In genomic region chr2:181680716-181681117, GRCm38 (mm10) we compare ENCODE assay signal across 8 mouse cellular contexts. TPM values are rescaled to one million over a fixed set of nuclear protein-coding genes. Genes with fewer than 3 reads are reported as not detected.
DNase-seq lines count a peak whose midpoint lies in the region; ATAC-seq lines count a peak whose summit lies in the region.

No protein-coding gene starts in this region.

- H3K4me1 ChIP-seq in neural tube, embryonic 11.5 days (ENCODE audit: control insufficient read depth, insufficient read depth, low read length), result no peaks in the 10 kb centered on the region; the same call in 1 of the 2 replicates
- H3K4me1 ChIP-seq in forebrain, embryonic 16.5 days (replicated peaks; ENCODE audit: control insufficient read depth, insufficient read depth, low read length), result peaks cover 17% of the 10 kb centered on the region
- peaks cover 37% of the 10 kb centered on the region for H3K4me1 ChIP-seq in liver, embryonic 12.5 days
- peaks cover 16% of the 10 kb centered on the region for H3K4me1 ChIP-seq in stomach, embryonic 16.5 days (ENCODE audit: control insufficient read depth, insufficient read depth, low read length)

- H3K9me3 ChIP-seq in neural tube, embryonic 11.5 days (ENCODE audit: control insufficient read depth, low read length), result no peaks in the 10 kb centered on the region
- no peaks in the 10 kb centered on the region for H3K9me3 ChIP-seq in forebrain, embryonic 16.5 days (ENCODE audit: control insufficient read depth, low read length)
- H3K9me3 ChIP-seq in liver, embryonic 12.5 days (replicated peaks), result no peaks in the 10 kb centered on the region
- H3K9me3 ChIP-seq in stomach, embryonic 16.5 days (replicated peaks; ENCODE audit: control insufficient read depth, low read length), result no peaks in the 10 kb centered on the region

- ATAC-seq in cerebellum, adult (ENCODE audit: insufficient number of reproducible peaks, low FRiP score, low TSS enrichment), result peak; percentile 33; the same call in 1 of the 2 replicates
- ATAC-seq in neural tube, embryonic 11.5 days (ENCODE audit: insufficient read depth, low FRiP score, low TSS enrichment), result 0 out of 2 replicates have a peak, but pooled peaks have one; percentile 48
- peak; percentile 34; the same call in 1 of the 2 replicates for ATAC-seq in forebrain, embryonic 16.5 days
- peak; percentile 19; the same call in 1 of the 2 replicates for ATAC-seq in liver, embryonic 12.5 days
- no peak for ATAC-seq in stomach, embryonic 16.5 days (ENCODE audit: insufficient read depth, low FRiP score)

- H3K9ac ChIP-seq in neural tube, embryonic 11.5 days (ENCODE audit: low read length), result peak overlapping the region; percentile 86
- peak overlapping the region; percentile 87 for H3K9ac ChIP-seq in forebrain, embryonic 16.5 days (replicated peaks; ENCODE audit: low read depth, low read length)
- H3K9ac ChIP-seq in liver, embryonic 12.5 days, result peak overlapping the region; percentile 72
- peak overlapping the region; percentile 93 for H3K9ac ChIP-seq in stomach, embryonic 16.5 days (ENCODE audit: low read length)

- no peak for DNase-seq in cerebellum, adult 11 months
- peak; percentile 38 for DNase-seq in neural tube, embryonic 11.5 days (ENCODE audit: low spot score)
- DNase-seq in neural tube, embryonic 10.5 days (ENCODE audit: extremely low spot score, low spot score), result no peak
- no peak for DNase-seq in left cerebral cortex, postnatal 14 days (ENCODE audit: low spot score in 2 of 2)

- H3K27me3 ChIP-seq in neural tube, embryonic 11.5 days (ENCODE audit: control insufficient read depth, insufficient read depth, low read length), result no peaks in the 10 kb centered on the region
- no peaks in the 10 kb centered on the region for H3K27me3 ChIP-seq in forebrain, embryonic 16.5 days (replicated peaks; ENCODE audit: control insufficient read depth, insufficient read depth, low read length)
- H3K27me3 ChIP-seq in liver, embryonic 12.5 days (replicated peaks), result peaks cover 21% of the 10 kb centered on the region; the same call in 1 of the 2 replicates
- no peaks in the 10 kb centered on the region for H3K27me3 ChIP-seq in stomach, embryonic 16.5 days (ENCODE audit: control insufficient read depth, insufficient read depth, low read length)

- peak overlapping the region; percentile 93 for H3K4me2 ChIP-seq in neural tube, embryonic 11.5 days (ENCODE audit: low read depth)
- peak overlapping the region; percentile 96 for H3K4me2 ChIP-seq in forebrain, embryonic 16.5 days (ENCODE audit: low read length)
- peak overlapping the region; percentile 90 for H3K4me2 ChIP-seq in liver, embryonic 12.5 days
- H3K4me2 ChIP-seq in stomach, embryonic 16.5 days (ENCODE audit: low read depth, low read length), result peak overlapping the region; percentile 88

- 17% methylated on average over 7 of the region's 7 CpGs for WGBS in neural tube, embryonic 11.5 days
- WGBS in forebrain, embryonic 16.5 days, result 16% methylated on average over 7 of the region's 7 CpGs
- WGBS in liver, embryonic 12.5 days (ENCODE audit: insufficient replicate concordance), result 14% methylated on average over 7 of the region's 7 CpGs
- WGBS in stomach, embryonic 16.5 days, result 14% methylated on average over 7 of the region's 7 CpGs

- no peak overlapping the region for H3K27ac ChIP-seq in neural tube, embryonic 11.5 days (ENCODE audit: low read depth, low read length)
- no peak overlapping the region for H3K27ac ChIP-seq in forebrain, embryonic 16.5 days (ENCODE audit: low read length)
- H3K27ac ChIP-seq in liver, embryonic 12.5 days, result no peak overlapping the region
- 0 out of 2 replicates have a peak overlapping the region, but pooled peaks have one; percentile 23 for H3K27ac ChIP-seq in stomach, embryonic 16.5 days (ENCODE audit: low read length)

- intact Hi-C loops in left cerebral cortex, postnatal 14 days (cut with DNase I), result no loop called here

- H3K4me3 ChIP-seq in neural tube, embryonic 11.5 days (ENCODE audit: low read depth, low read length), result peak overlapping the region; percentile 60
- peak overlapping the region; percentile 66 for H3K4me3 ChIP-seq in forebrain, embryonic 16.5 days (replicated peaks; ENCODE audit: low read length)
- peak overlapping the region; percentile 63 for H3K4me3 ChIP-seq in liver, embryonic 12.5 days
- peak overlapping the region; percentile 78 for H3K4me3 ChIP-seq in stomach, embryonic 16.5 days (replicated peaks; ENCODE audit: low read length)

- no peaks in the 10 kb centered on the region for H3K36me3 ChIP-seq in neural tube, embryonic 11.5 days (ENCODE audit: control insufficient read depth, insufficient read depth, low read length)
- H3K36me3 ChIP-seq in forebrain, embryonic 16.5 days (ENCODE audit: control insufficient read depth, insufficient read depth), result peaks cover under 1% of the 10 kb centered on the region; the same call in 1 of the 2 replicates
- no peaks in the 10 kb centered on the region for H3K36me3 ChIP-seq in liver, embryonic 12.5 days
- H3K36me3 ChIP-seq in stomach, embryonic 16.5 days (ENCODE audit: control insufficient read depth, insufficient read depth, low read length), result peaks cover under 1% of the 10 kb centered on the region; the same call in 1 of the 2 replicates

RNA-seq across cellular contexts. Expression of gene Tcea2, which starts 0.6 kb away (rescaled TPM):
- polyA plus RNA-seq in neural tube, embryonic 11.5 days (2014; fragmentation: Nextera tagmentation; extraction: Ambion mirVana), result 20.9 and 26.6 TPM in 2 replicates
- 58.3 and 60.5 TPM in 2 replicates for polyA plus RNA-seq in forebrain, embryonic 16.5 days (2015; fragmentation: Nextera tagmentation; extraction: Ambion mirVana)
- 4.6 and 4.7 TPM in 2 replicates for polyA plus RNA-seq in liver, embryonic 12.5 days (2016; fragmentation: Nextera tagmentation; extraction: Ambion mirVana)
- polyA plus RNA-seq in stomach, embryonic 16.5 days (2015; fragmentation: Nextera tagmentation; extraction: Ambion mirVana), result 19.3 and 19.7 TPM in 2 replicates
- 10 to 100 TPM; 60.0 to 62.9 TPM for total RNA-seq in left cerebral cortex, postnatal 14 days (2021)

RNA-seq across cellular contexts. Expression of gene Sox18, which starts 9.3 kb away (rescaled TPM):
- polyA plus RNA-seq in neural tube, embryonic 11.5 days (2014; fragmentation: Nextera tagmentation; extraction: Ambion mirVana), result 17.6 and 18.1 TPM in 2 replicates
- 13.8 and 15.3 TPM in 2 replicates for polyA plus RNA-seq in forebrain, embryonic 16.5 days (2015; fragmentation: Nextera tagmentation; extraction: Ambion mirVana)
- polyA plus RNA-seq in liver, embryonic 12.5 days (2016; fragmentation: Nextera tagmentation; extraction: Ambion mirVana), result 9.4 and 10.4 TPM in 2 replicates
- 25.4 and 25.5 TPM in 2 replicates for polyA plus RNA-seq in stomach, embryonic 16.5 days (2015; fragmentation: Nextera tagmentation; extraction: Ambion mirVana)
- total RNA-seq in left cerebral cortex, postnatal 14 days (2021), result 10 to 100 TPM; 10.6 to 14.7 TPM

RNA-seq across cellular contexts. Expression of gene Rgs19, which starts 13.1 kb away (rescaled TPM):
- polyA plus RNA-seq in neural tube, embryonic 11.5 days (2014; fragmentation: Nextera tagmentation; extraction: Ambion mirVana), result 66.6 and 68.9 TPM in 2 replicates
- 61.2 and 63.3 TPM in 2 replicates for polyA plus RNA-seq in forebrain, embryonic 16.5 days (2015; fragmentation: Nextera tagmentation; extraction: Ambion mirVana)
- polyA plus RNA-seq in liver, embryonic 12.5 days (2016; fragmentation: Nextera tagmentation; extraction: Ambion mirVana), result 24.0 and 26.9 TPM in 2 replicates
- 54.2 and 55.3 TPM in 2 replicates for polyA plus RNA-seq in stomach, embryonic 16.5 days (2015; fragmentation: Nextera tagmentation; extraction: Ambion mirVana)
- 10 to 100 TPM; 39.6 to 42.3 TPM for total RNA-seq in left cerebral cortex, postnatal 14 days (2021)

RNA-seq across cellular contexts. Expression of gene Lkaaear1, which starts 17.5 kb away (rescaled TPM):
- polyA plus RNA-seq in neural tube, embryonic 11.5 days (2014; fragmentation: Nextera tagmentation; extraction: Ambion mirVana), result not detected in 2 replicates
- not detected in 2 replicates for polyA plus RNA-seq in forebrain, embryonic 16.5 days (2015; fragmentation: Nextera tagmentation; extraction: Ambion mirVana)
- not detected in 2 replicates for polyA plus RNA-seq in liver, embryonic 12.5 days (2016; fragmentation: Nextera tagmentation; extraction: Ambion mirVana)
- not detected in 2 replicates for polyA plus RNA-seq in stomach, embryonic 16.5 days (2015; fragmentation: Nextera tagmentation; extraction: Ambion mirVana)
- total RNA-seq in left cerebral cortex, postnatal 14 days (2021), result not detected

RNA-seq across cellular contexts. Expression of gene Gm29797, which starts 23.9 kb away (rescaled TPM):
- not detected in 2 replicates for polyA plus RNA-seq in neural tube, embryonic 11.5 days (2014; fragmentation: Nextera tagmentation; extraction: Ambion mirVana)
- polyA plus RNA-seq in forebrain, embryonic 16.5 days (2015; fragmentation: Nextera tagmentation; extraction: Ambion mirVana), result 0.49 TPM in 1 of 2 replicates, not detected in the other
- not detected in 2 replicates for polyA plus RNA-seq in liver, embryonic 12.5 days (2016; fragmentation: Nextera tagmentation; extraction: Ambion mirVana)
- 0.31 TPM in 1 of 2 replicates, not detected in the other for polyA plus RNA-seq in stomach, embryonic 16.5 days (2015; fragmentation: Nextera tagmentation; extraction: Ambion mirVana)
- total RNA-seq in left cerebral cortex, postnatal 14 days (2021), result under 1 TPM in 1 of 2 experiments, not detected in 1; 0.78 TPM
